ENCODE assay signal across 25 mouse cellular contexts in the genomic region with DNA sequence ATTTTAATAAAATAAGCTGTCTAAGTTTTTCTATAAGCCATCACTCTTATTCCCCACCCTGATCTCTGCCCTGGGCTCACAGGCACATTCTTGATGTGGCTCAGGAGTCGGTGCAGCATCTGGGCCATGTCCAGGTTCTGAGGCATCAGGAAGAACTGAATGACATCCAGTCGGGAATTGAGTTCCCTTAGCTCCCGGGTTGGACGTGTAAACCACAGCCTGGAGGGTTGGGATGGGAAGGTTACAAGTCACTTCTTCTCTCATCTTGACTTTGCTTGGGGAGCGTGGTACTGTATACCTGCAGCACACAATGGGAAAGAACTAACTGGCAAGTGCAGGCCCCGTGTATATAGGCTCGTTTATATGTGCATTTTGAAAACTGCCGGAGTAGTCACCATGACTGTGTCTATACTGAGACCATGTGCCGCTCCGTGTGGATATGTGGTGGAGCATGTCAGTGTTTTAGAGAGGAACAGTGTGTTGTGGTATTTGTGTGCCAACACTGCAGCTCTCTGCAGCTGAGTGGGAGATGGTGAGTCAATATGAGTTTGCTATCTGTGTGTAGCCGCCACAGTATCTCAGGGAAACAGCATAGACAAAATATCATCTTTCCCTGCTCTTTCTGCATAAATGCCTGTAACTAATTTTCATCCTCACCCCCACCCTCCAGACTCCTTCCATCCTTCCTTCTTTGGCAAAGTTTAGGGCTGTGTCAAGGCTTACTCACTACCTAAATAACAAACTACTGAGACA. TPM values are rescaled to one million over a fixed set of nuclear protein-coding genes. Genes with fewer than 3 reads are reported as not detected.
DNase-seq lines count a peak whose midpoint lies in the region; ATAC-seq and TF ChIP-seq lines count a peak whose summit lies in the region.
"Had no signal": no experiment of that assay in that cellular context is flagged by ENCODE, and none has a peak within 500 bp of the region (broad histone marks: within the 10 kb centered on the region; RNA-seq: fewer than 3 reads in every experiment).

No protein-coding gene starts in this region.

- no peaks in the 10 kb centered on the region for H3K36me3 ChIP-seq in forebrain, postnatal 0 days (ENCODE audit: insufficient read depth)
- no peaks in the 10 kb centered on the region for H3K36me3 ChIP-seq in forebrain, embryonic 13.5 days (ENCODE audit: poor library complexity, severe bottlenecking)
- H3K36me3 ChIP-seq: embryonic facial prominence, embryonic 13.5 days; midbrain, embryonic 10.5 days had no signal

- no peak overlapping the region for H3K4me3 ChIP-seq in forebrain, postnatal 0 days (ENCODE audit: low read depth, low read length)
- H3K4me3 ChIP-seq in forebrain, embryonic 13.5 days, result no peak overlapping the region
- no peak overlapping the region for H3K4me3 ChIP-seq in gastrocnemius, adult 2 months
- H3K4me3 ChIP-seq: embryonic facial prominence, embryonic 13.5 days; midbrain, embryonic 10.5 days had no signal

- intact Hi-C loops in left cerebral cortex, postnatal 10 days (cut with DNase I), result no loop called here
- intact Hi-C loops in gastrocnemius, adult 2 months (cut with DNase I), result no loop called here

- no peaks in the 10 kb centered on the region for H3K27me3 ChIP-seq in forebrain, postnatal 0 days (ENCODE audit: insufficient read depth, low read length)
- H3K27me3 ChIP-seq in forebrain, embryonic 13.5 days, result no peaks in the 10 kb centered on the region
- H3K27me3 ChIP-seq: embryonic facial prominence, embryonic 13.5 days had no signal

- H3K27ac ChIP-seq in forebrain, postnatal 0 days (ENCODE audit: low read depth, low read length), result no peak overlapping the region
- H3K27ac ChIP-seq in forebrain, embryonic 13.5 days, result no peak overlapping the region
- H3K27ac ChIP-seq in gastrocnemius, adult 2 months, result no peak overlapping the region
- H3K27ac ChIP-seq: embryonic facial prominence, embryonic 13.5 days; hindbrain, postnatal 0 days; macrophage; midbrain, embryonic 10.5 days had no signal

- ATAC-seq in forebrain, postnatal 0 days, result peak; percentile 45; the same call in 1 of the 2 replicates
- no peak for ATAC-seq in forebrain, embryonic 13.5 days
- ATAC-seq: forebrain, embryonic 16.5 days; hindbrain, postnatal 0 days had no signal

- H3K9ac ChIP-seq in forebrain, postnatal 0 days, result no peak overlapping the region
- H3K9ac ChIP-seq in forebrain, embryonic 13.5 days, result no peak overlapping the region
- H3K9ac ChIP-seq: embryonic facial prominence, embryonic 13.5 days; lung, embryonic 14.5 days had no signal

- 72% methylated on average over 11 of the region's 11 CpGs for WGBS in forebrain, postnatal 0 days
- 87% methylated on average over 11 of the region's 11 CpGs for WGBS in forebrain, embryonic 13.5 days

- no peaks in the 10 kb centered on the region for H3K9me3 ChIP-seq in forebrain, postnatal 0 days (ENCODE audit: low read length)
- H3K9me3 ChIP-seq in forebrain, embryonic 13.5 days (replicated peaks), result no peaks in the 10 kb centered on the region
- H3K9me3 ChIP-seq: embryonic facial prominence, embryonic 13.5 days; midbrain, embryonic 10.5 days had no signal

- no peak for TF ChIP-seq CTCF in forebrain, postnatal 0 days (IDR thresholded peaks at IDR 0.05; ENCODE audit: low read depth)
- no peak for TF ChIP-seq CTCF in gastrocnemius, adult 2 months (IDR thresholded peaks at IDR 0.05)

- H3K4me1 ChIP-seq in forebrain, postnatal 0 days (ENCODE audit: insufficient read depth), result no peaks in the 10 kb centered on the region
- no peaks in the 10 kb centered on the region for H3K4me1 ChIP-seq in forebrain, embryonic 13.5 days
- H3K4me1 ChIP-seq: embryonic facial prominence, embryonic 13.5 days had no signal

- no peak for DNase-seq in forebrain, postnatal 0 days
- DNase-seq in left cerebral cortex, adult 18-20 months (ENCODE audit: low spot score in 2 of 2), result peak; percentile 35 to 51
- DNase-seq in left cerebral cortex, postnatal 10 days (ENCODE audit: extremely low spot score in 1 of 2, low spot score in 2 of 2), result no peak
- DNase-seq in 416B (ENCODE audit: low read depth), result peak; percentile 65
- DNase-seq in layer of hippocampus, adult 8-10 months (ENCODE audit: low spot score in 2 of 2), result peak; percentile 53 to 62
- no peak for DNase-seq in gastrocnemius, adult 2 months
- DNase-seq in cerebellum, postnatal 36 days, result no peak
- DNase-seq: adrenal gland, adult 8-10 months; cerebellum, adult 9-11 months; gastrocnemius, postnatal 25 days; kidney, adult 11 months; kidney, postnatal 10 days; lung, embryonic 14.5 days; spleen, adult 18-20 months; thymus, postnatal 25 days had no signal

- no peak overlapping the region for H3K4me2 ChIP-seq in forebrain, postnatal 0 days (ENCODE audit: low read depth)
- no peak overlapping the region for H3K4me2 ChIP-seq in forebrain, embryonic 13.5 days
- H3K4me2 ChIP-seq: embryonic facial prominence, embryonic 13.5 days; liver, embryonic 11.5 days; lung, embryonic 14.5 days had no signal

RNA-seq across cellular contexts. Expression of gene Msh5, which starts 7.2 kb away (rescaled TPM):
- total RNA-seq in forebrain, postnatal 0 days (2014; rRNA removed), result 1.3 and 2.2 TPM in 2 replicates
- 1.1 and 1.3 TPM in 2 replicates for polyA plus RNA-seq in forebrain, postnatal 0 days (2015; fragmentation: Nextera tagmentation; extraction: Ambion mirVana)
- polyA plus RNA-seq in forebrain, embryonic 13.5 days (2015; fragmentation: Nextera tagmentation; extraction: Ambion mirVana), result 4.5 and 5.9 TPM in 2 replicates
- under 1 TPM; 0.65 to 0.68 TPM for total RNA-seq in left cerebral cortex, adult 18-20 months (2021)
- under 1 TPM; 0.81 to 0.97 TPM for total RNA-seq in left cerebral cortex, postnatal 10 days (2021)
- total RNA-seq in layer of hippocampus, adult 8-10 months (2022), result 1 to 10 TPM; 1.1 to 2.1 (median 1.4) TPM
- not detected for total RNA-seq in gastrocnemius, adult 2 months (2021)

RNA-seq across cellular contexts. Expression of gene Clic1, which starts 10.5 kb away (rescaled TPM):
- total RNA-seq in forebrain, postnatal 0 days (2014; rRNA removed), result 26.8 and 29.3 TPM in 2 replicates
- polyA plus RNA-seq in forebrain, postnatal 0 days (2015; fragmentation: Nextera tagmentation; extraction: Ambion mirVana), result 47.9 and 50.5 TPM in 2 replicates
- 141 and 147 TPM in 2 replicates for polyA plus RNA-seq in forebrain, embryonic 13.5 days (2015; fragmentation: Nextera tagmentation; extraction: Ambion mirVana)
- 10 to 100 TPM in 1 of 2 experiments, 1 to 10 TPM in 1; 9.1 to 10.2 TPM for total RNA-seq in left cerebral cortex, adult 18-20 months (2021)
- total RNA-seq in left cerebral cortex, postnatal 10 days (2021), result 10 to 100 TPM; 14.3 to 15.8 TPM
- 10 to 100 TPM in 2 of 4 experiments, 1 to 10 TPM in 2; 9.2 to 27.8 (median 15.9) TPM for total RNA-seq in layer of hippocampus, adult 8-10 months (2022)
- total RNA-seq in gastrocnemius, adult 2 months (2021), result 10 to 100 TPM in 1 of 2 experiments, 1 to 10 TPM in 1; 7.2 to 11.3 TPM

RNA-seq across cellular contexts. Expression of gene Sapcd1, which starts 11.5 kb away (rescaled TPM):
- 2.2 and 2.7 TPM in 2 replicates for total RNA-seq in forebrain, postnatal 0 days (2014; rRNA removed)
- 1.6 TPM in 2 replicates for polyA plus RNA-seq in forebrain, postnatal 0 days (2015; fragmentation: Nextera tagmentation; extraction: Ambion mirVana)
- 7.2 and 7.8 TPM in 2 replicates for polyA plus RNA-seq in forebrain, embryonic 13.5 days (2015; fragmentation: Nextera tagmentation; extraction: Ambion mirVana)
- total RNA-seq in left cerebral cortex, adult 18-20 months (2021), result not detected
- 1 to 10 TPM in 1 of 2 experiments, under 1 TPM in 1; 0.83 to 1.0 TPM for total RNA-seq in left cerebral cortex, postnatal 10 days (2021)
- under 1 TPM in 2 of 4 experiments, not detected in 2; 0.76 to 0.95 TPM for total RNA-seq in layer of hippocampus, adult 8-10 months (2022)
- total RNA-seq in gastrocnemius, adult 2 months (2021), result not detected
- total RNA-seq: heart, adult 8-10 months; hematopoietic stem cell, adult 5-6 weeks; midbrain, postnatal 0 days had no signal
- polyA plus RNA-seq: macrophage had no signal

RNA-seq across cellular contexts. Expression of gene Ddah2, which starts 19.5 kb away (rescaled TPM):
- 167 and 220 TPM in 2 replicates for total RNA-seq in forebrain, postnatal 0 days (2014; rRNA removed)
- polyA plus RNA-seq in forebrain, postnatal 0 days (2015; fragmentation: Nextera tagmentation; extraction: Ambion mirVana), result 261 and 299 TPM in 2 replicates
- 543 and 566 TPM in 2 replicates for polyA plus RNA-seq in forebrain, embryonic 13.5 days (2015; fragmentation: Nextera tagmentation; extraction: Ambion mirVana)
- total RNA-seq in left cerebral cortex, adult 18-20 months (2021), result 10 to 100 TPM in 1 of 2 experiments, 1 to 10 TPM in 1; 9.9 to 11.6 TPM
- total RNA-seq in left cerebral cortex, postnatal 10 days (2021), result 10 to 100 TPM; 26.3 to 31.1 TPM
- 10 to 100 TPM in 3 of 4 experiments, 1 to 10 TPM in 1; 8.8 to 20.3 (median 14.9) TPM for total RNA-seq in layer of hippocampus, adult 8-10 months (2022)
- total RNA-seq in gastrocnemius, adult 2 months (2021), result 1 to 10 TPM; 6.9 to 9.3 TPM

RNA-seq across cellular contexts. Expression of gene Vwa7, which starts 22.9 kb away (rescaled TPM):
- 0.14 and 0.31 TPM in 2 replicates for total RNA-seq in forebrain, postnatal 0 days (2014; rRNA removed)
- polyA plus RNA-seq in forebrain, postnatal 0 days (2015; fragmentation: Nextera tagmentation; extraction: Ambion mirVana), result 0.08 TPM in 1 of 2 replicates, not detected in the other
- polyA plus RNA-seq in forebrain, embryonic 13.5 days (2015; fragmentation: Nextera tagmentation; extraction: Ambion mirVana), result 0.18 and 0.20 TPM in 2 replicates
- under 1 TPM; 0.61 to 0.77 TPM for total RNA-seq in left cerebral cortex, adult 18-20 months (2021)
- total RNA-seq in left cerebral cortex, postnatal 10 days (2021), result under 1 TPM; 0.18 to 0.19 TPM
- total RNA-seq in layer of hippocampus, adult 8-10 months (2022), result under 1 TPM; 0.14 to 0.90 (median 0.56) TPM
- 10 to 100 TPM in 1 of 2 experiments, 1 to 10 TPM in 1; 7.8 to 14.4 TPM for total RNA-seq in gastrocnemius, adult 2 months (2021)

Comparison
In these comparisons a context has a peak if more than half of its experiments do, and no peak if none do; other contexts are left out.
1. DNase-seq: peak in left cerebral cortex, adult 18-20 months (2 of 2), 416B (single experiment) and layer of hippocampus, adult 8-10 months (2 of 2); none in forebrain, postnatal 0 days (single experiment), left cerebral cortex, postnatal 10 days (0 of 2), gastrocnemius, adult 2 months (single experiment) and cerebellum, postnatal 36 days (0 of 2).